ENCODE assay signal across 8 mouse cellular contexts in the genomic region with DNA sequence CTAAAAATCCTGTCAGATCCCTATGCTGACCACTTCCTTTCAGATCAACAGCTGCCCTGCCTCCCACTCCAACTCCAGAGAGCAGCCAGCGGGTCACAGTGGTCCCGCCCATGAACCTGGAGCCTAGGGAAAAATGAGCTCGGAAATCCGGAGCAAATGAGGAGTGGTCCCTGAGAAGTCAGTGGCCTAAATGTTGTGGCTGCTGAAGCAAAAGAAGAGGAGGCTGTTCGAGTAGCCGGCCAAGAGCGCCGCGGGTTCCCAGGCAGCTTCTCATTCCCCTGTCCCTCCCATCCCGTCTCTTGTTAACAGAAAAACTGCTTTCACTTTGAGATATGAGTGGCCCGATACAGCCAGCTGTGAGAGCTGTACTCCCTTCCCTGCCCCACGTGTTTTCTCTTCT. TPM values are rescaled to one million over a fixed set of nuclear protein-coding genes. Genes with fewer than 3 reads are reported as not detected.
DNase-seq lines count a peak whose midpoint lies in the region; ATAC-seq and TF ChIP-seq lines count a peak whose summit lies in the region.
"Not testable (repeated sequence)": the region's sequence is repeated elsewhere in the genome, so short reads cannot be mapped to it uniquely, and the experiment has no call there.

No protein-coding gene starts in this region.

- peak overlapping the region; percentile 73 for H3K27ac ChIP-seq in MEL (ENCODE audit: control insufficient read depth, low read depth, low read length)
- H3K27ac ChIP-seq in embryonic fibroblast, embryonic 13.5 days (ENCODE audit: insufficient read depth, low read length): peak overlapping the region; percentile 65
- H3K27ac ChIP-seq in heart, embryonic 13.5 days (replicated peaks): peak overlapping the region; percentile 75
- H3K27ac ChIP-seq in intestine, embryonic 15.5 days; kidney, embryonic 16.5 days (ENCODE audit: low read length); liver, embryonic 13.5 days; stomach, embryonic 15.5 days: not testable (repeated sequence)
- peak overlapping the region; percentile 77 for H3K27ac ChIP-seq in lung, embryonic 15.5 days

- TF ChIP-seq CTCF in MEL (IDR thresholded peaks at IDR 0.05 in 2 of 3, conservative IDR thresholded peaks at IDR 0.05 in 1 of 3; ENCODE audit: control insufficient read depth in 1 of 3, insufficient read depth in 1 of 3, low read depth in 2 of 3, low read length in 3 of 3, poor library complexity in 1 of 3, severe bottlenecking in 1 of 3); embryonic fibroblast, embryonic 13.5 days (IDR thresholded peaks at IDR 0.05; ENCODE audit: borderline replicate concordance, insufficient read depth, low read length): not testable (repeated sequence)

- not testable (repeated sequence) for H3K79me2 ChIP-seq in MEL (ENCODE audit: control insufficient read depth, insufficient read depth, low read length, poor library complexity)

- H3K4me1 ChIP-seq in MEL (ENCODE audit: control insufficient read depth in 1 of 2, insufficient read depth in 2 of 2, low read length in 2 of 2); embryonic fibroblast, embryonic 13.5 days (ENCODE audit: control insufficient read depth, insufficient read depth, low read length); intestine, embryonic 15.5 days (replicated peaks); kidney, embryonic 16.5 days (ENCODE audit: insufficient read depth, low read length); liver, embryonic 13.5 days (replicated peaks); stomach, embryonic 15.5 days: not testable (repeated sequence)
- H3K4me1 ChIP-seq in heart, embryonic 13.5 days: peaks cover 15% of the 10 kb centered on the region
- peaks cover 19% of the 10 kb centered on the region for H3K4me1 ChIP-seq in lung, embryonic 15.5 days

- peak overlapping the region; percentile 51 to 69 for H3K4me3 ChIP-seq in MEL (ENCODE audit: control insufficient read depth in 1 of 2, insufficient read depth in 1 of 2, low read depth in 2 of 2, low read length in 2 of 2)
- H3K4me3 ChIP-seq in embryonic fibroblast, embryonic 13.5 days (ENCODE audit: insufficient read depth, low read length); kidney, embryonic 16.5 days (ENCODE audit: low read length); stomach, embryonic 15.5 days (replicated peaks): not testable (repeated sequence)
- H3K4me3 ChIP-seq in heart, embryonic 13.5 days: peak overlapping the region; percentile 29
- H3K4me3 ChIP-seq in intestine, embryonic 15.5 days (replicated peaks): 0 out of 2 replicates have a peak overlapping the region, but pooled peaks have one; percentile 20
- H3K4me3 ChIP-seq in liver, embryonic 13.5 days (replicated peaks): peak overlapping the region; percentile 34
- peak overlapping the region; percentile 16; the same call in 1 of the 2 replicates for H3K4me3 ChIP-seq in lung, embryonic 15.5 days

- peak overlapping the region; percentile 48 for H3K4me2 ChIP-seq in heart, embryonic 13.5 days
- peak overlapping the region; percentile 43; the same call in 1 of the 2 replicates for H3K4me2 ChIP-seq in intestine, embryonic 15.5 days (replicated peaks)
- peak overlapping the region; percentile 32; the same call in 1 of the 2 replicates for H3K4me2 ChIP-seq in kidney, embryonic 16.5 days (replicated peaks; ENCODE audit: low read depth, low read length)
- peak overlapping the region; percentile 51 for H3K4me2 ChIP-seq in liver, embryonic 13.5 days
- peak overlapping the region; percentile 36; the same call in 1 of the 2 replicates for H3K4me2 ChIP-seq in lung, embryonic 15.5 days
- peak overlapping the region; percentile 39; the same call in 1 of the 2 replicates for H3K4me2 ChIP-seq in stomach, embryonic 15.5 days

- ATAC-seq in heart, embryonic 13.5 days (ENCODE audit: extremely low read depth, insufficient number of reproducible peaks, low FRiP score, low TSS enrichment); intestine, embryonic 15.5 days; kidney, embryonic 16.5 days (ENCODE audit: low FRiP score, low TSS enrichment); liver, embryonic 13.5 days (ENCODE audit: low read depth); lung, embryonic 15.5 days (ENCODE audit: borderline replicate concordance, extremely low read depth, low FRiP score, low TSS enrichment); stomach, embryonic 15.5 days (ENCODE audit: insufficient read depth, low FRiP score, low read depth): not testable (repeated sequence)

- TF ChIP-seq RAD21 in MEL (IDR thresholded peaks at IDR 0.05; ENCODE audit: low read depth, low read length): not testable (repeated sequence)

- H3K36me3 ChIP-seq in MEL (ENCODE audit: control insufficient read depth in 1 of 2, insufficient read depth in 2 of 2, low read length in 2 of 2); heart, embryonic 13.5 days; intestine, embryonic 15.5 days; kidney, embryonic 16.5 days (ENCODE audit: insufficient read depth, low read length); liver, embryonic 13.5 days; lung, embryonic 15.5 days; stomach, embryonic 15.5 days: not testable (repeated sequence)

- not testable (repeated sequence) for DNase-seq in MEL (ENCODE audit: low read depth, low spot score); liver, embryonic 13.5 days

- not testable (repeated sequence) for TF ChIP-seq POLR2A in MEL (IDR thresholded peaks at IDR 0.05; ENCODE audit: control insufficient read depth in 1 of 2, insufficient read depth in 1 of 2, low read depth in 1 of 2, low read length in 2 of 2, poor library complexity in 1 of 2); embryonic fibroblast, embryonic 13.5 days (IDR thresholded peaks at IDR 0.05; ENCODE audit: low read depth, low read length)

- H3K9me3 ChIP-seq in MEL (replicated peaks; ENCODE audit: insufficient read depth, low read length); heart, embryonic 13.5 days; intestine, embryonic 15.5 days; kidney, embryonic 16.5 days (ENCODE audit: low read length); liver, embryonic 13.5 days (replicated peaks); lung, embryonic 15.5 days; stomach, embryonic 15.5 days: not testable (repeated sequence)

- H3K27me3 ChIP-seq in MEL (ENCODE audit: control insufficient read depth in 1 of 2, insufficient read depth in 2 of 2, low read length in 2 of 2); heart, embryonic 13.5 days (replicated peaks); intestine, embryonic 15.5 days (replicated peaks); kidney, embryonic 16.5 days (ENCODE audit: insufficient read depth, low read length); liver, embryonic 13.5 days; lung, embryonic 15.5 days; stomach, embryonic 15.5 days (replicated peaks): not testable (repeated sequence)

- 4% methylated on average over 10 of the region's 12 CpGs for WGBS in heart, embryonic 13.5 days
- WGBS in intestine, embryonic 15.5 days: 12% methylated on average over 11 of the region's 12 CpGs
- 11% methylated on average over 10 of the region's 12 CpGs for WGBS in kidney, embryonic 16.5 days
- WGBS in liver, embryonic 13.5 days (ENCODE audit: insufficient replicate concordance): 41% methylated on average over 11 of the region's 12 CpGs
- WGBS in lung, embryonic 15.5 days: 3% methylated on average over 10 of the region's 12 CpGs
- WGBS in stomach, embryonic 15.5 days: 10% methylated on average over 11 of the region's 12 CpGs

- peak overlapping the region; percentile 29; the same call in 1 of the 2 replicates for H3K9ac ChIP-seq in MEL (ENCODE audit: control insufficient read depth, low read depth, low read length, poor library complexity, severe bottlenecking)
- 0 out of 2 replicates have a peak overlapping the region, but pooled peaks have one; percentile 61 for H3K9ac ChIP-seq in heart, embryonic 13.5 days
- H3K9ac ChIP-seq in intestine, embryonic 15.5 days; kidney, embryonic 16.5 days (replicated peaks; ENCODE audit: low read length); liver, embryonic 13.5 days; lung, embryonic 15.5 days; stomach, embryonic 15.5 days: not testable (repeated sequence)

- not testable (repeated sequence) for TF ChIP-seq EP300 in MEL (IDR thresholded peaks at IDR 0.05; ENCODE audit: low read depth in 1 of 2, low read length in 2 of 2)

RNA-seq across cellular contexts. Expression of a gene that starts 19.5 kb away (rescaled TPM):
- 126 and 171 TPM in 2 replicates for total RNA-seq in MEL (2012; rRNA removed)
- 100 to 1,000 TPM; 342 to 437 TPM for polyA plus RNA-seq in MEL (2012; ENCODE audit: insufficient read depth in 1 of 2, insufficient read length in 2 of 2, low read depth in 1 of 2, low replicate concordance in 2 of 2, missing spikeins in 1 of 2)
- polyA plus RNA-seq in embryonic fibroblast, embryonic 13.5 days (2011; ENCODE audit: insufficient read length, low read depth, missing spikeins): 192 and 279 TPM in 2 replicates
- polyA plus RNA-seq in heart, embryonic 13.5 days (2015; fragmentation: Nextera tagmentation; extraction: Ambion mirVana): 188 and 192 TPM in 2 replicates
- 280 and 299 TPM in 2 replicates for polyA plus RNA-seq in intestine, embryonic 15.5 days (2015; fragmentation: Nextera tagmentation; extraction: Ambion mirVana)
- 281 and 293 TPM in 2 replicates for polyA plus RNA-seq in kidney, embryonic 16.5 days (2015; fragmentation: Nextera tagmentation; extraction: Ambion mirVana)
- polyA plus RNA-seq in liver, embryonic 13.5 days (2015; fragmentation: Nextera tagmentation; extraction: Ambion mirVana): 161 and 182 TPM in 2 replicates
- 378 and 410 TPM in 2 replicates for polyA plus RNA-seq in lung, embryonic 15.5 days (2015; fragmentation: Nextera tagmentation; extraction: Ambion mirVana)
- polyA plus RNA-seq in stomach, embryonic 15.5 days (2015; fragmentation: Nextera tagmentation; extraction: Ambion mirVana): 241 and 344 TPM in 2 replicates
